Mouse (Mus musculus) stomach, embryonic 14.5 days (tissue): Measurements from ENCODE around the gene Aarsd1. TPM values are rescaled to one million over a fixed set of nuclear protein-coding genes. Genes with fewer than 3 reads are reported as not detected.
"Not testable (repeated sequence)": the region's sequence is repeated elsewhere in the genome, so short reads cannot be mapped to it uniquely, and the experiment has no call there.

Experiments used
- ATAC-seq: fragments of 200-750 bp; cut with Nextera tagmentation; 2 replicates; pipeline ENCODE4 v1.8.0; 2017; ENCODE audit warnings: low read depth, moderate TSS enrichment; ENCODE audit not compliant: insufficient number of reproducible peaks, insufficient read depth, low FRiP score
- H3K27ac ChIP-seq: fragments of 300-500 bp; sonication (generic); 2 replicates; pipeline ENCODE4 v1.5.1; 2014; ENCODE audit warnings: mild to moderate bottlenecking, low read length, moderate library complexity, mixed read lengths
- H3K27me3 ChIP-seq: fragments of 300-500 bp; sonication (generic); 2 replicates; pipeline ENCODE4 v1.6.1; 2014; ENCODE audit warnings: low read length, control low read depth, mixed read lengths; ENCODE audit not compliant: control insufficient read depth, insufficient read depth
- H3K36me3 ChIP-seq: fragments of 300-500 bp; sonication (generic); 2 replicates; pipeline ENCODE4 v1.6.1; 2014; ENCODE audit warnings: mild to moderate bottlenecking, control low read depth, low read length, moderate library complexity, mixed read lengths; ENCODE audit not compliant: control insufficient read depth, insufficient read depth
- H3K4me1 ChIP-seq: fragments of 300-500 bp; sonication (generic); 2 replicates; pipeline ENCODE4 v1.6.1; 2014; ENCODE audit warnings: low read length, control low read depth, mixed read lengths; ENCODE audit not compliant: control insufficient read depth, insufficient read depth
- H3K4me2 ChIP-seq: fragments of 300-500 bp; sonication (generic); replicated peaks from 2 replicates; pipeline ENCODE4 v1.6.1; 2014; ENCODE audit warnings: low read depth, low read length, control low read depth
- H3K4me3 ChIP-seq: fragments of 300-500 bp; sonication (generic); 2 replicates; pipeline ENCODE4 v1.5.1; 2014; ENCODE audit warnings: low read depth, low read length, control low read depth
- H3K9ac ChIP-seq: fragments of 300-500 bp; sonication (generic); replicated peaks from 2 replicates; pipeline ENCODE4 v1.6.1; 2014; ENCODE audit warnings: low read depth, mild to moderate bottlenecking, control low read depth, low read length, moderate library complexity, mixed read lengths
- H3K9me3 ChIP-seq: fragments of 300-500 bp; sonication (generic); 2 replicates; pipeline ENCODE4 v1.6.1; 2016; ENCODE audit warnings: low read depth, low read length, control low read depth; ENCODE audit not compliant: control insufficient read depth
- WGBS: fragments of 180-500 bp; shearing (Covaris S2); extraction: QIAGEN DNeasy Blood & Tissue Kit; methylation state at CpG from one replicate; pipeline ENCODE4 v1.1.7; 2014; 5-methylcytosine and 5-hydroxymethylcytosine counted together
- polyA plus RNA-seq: library from polyadenylated mRNA; unstranded; fragments of >200 nt; fragmentation: Nextera tagmentation; extraction: Ambion mirVana; gene quantifications from 2 replicates; pipeline ENCODE4 v1.2.1, GENCODE M21; 2014

Aarsd1 gene
- polyA plus RNA-seq = 69.6 and 74.0 TPM in 2 replicates

DNA sequence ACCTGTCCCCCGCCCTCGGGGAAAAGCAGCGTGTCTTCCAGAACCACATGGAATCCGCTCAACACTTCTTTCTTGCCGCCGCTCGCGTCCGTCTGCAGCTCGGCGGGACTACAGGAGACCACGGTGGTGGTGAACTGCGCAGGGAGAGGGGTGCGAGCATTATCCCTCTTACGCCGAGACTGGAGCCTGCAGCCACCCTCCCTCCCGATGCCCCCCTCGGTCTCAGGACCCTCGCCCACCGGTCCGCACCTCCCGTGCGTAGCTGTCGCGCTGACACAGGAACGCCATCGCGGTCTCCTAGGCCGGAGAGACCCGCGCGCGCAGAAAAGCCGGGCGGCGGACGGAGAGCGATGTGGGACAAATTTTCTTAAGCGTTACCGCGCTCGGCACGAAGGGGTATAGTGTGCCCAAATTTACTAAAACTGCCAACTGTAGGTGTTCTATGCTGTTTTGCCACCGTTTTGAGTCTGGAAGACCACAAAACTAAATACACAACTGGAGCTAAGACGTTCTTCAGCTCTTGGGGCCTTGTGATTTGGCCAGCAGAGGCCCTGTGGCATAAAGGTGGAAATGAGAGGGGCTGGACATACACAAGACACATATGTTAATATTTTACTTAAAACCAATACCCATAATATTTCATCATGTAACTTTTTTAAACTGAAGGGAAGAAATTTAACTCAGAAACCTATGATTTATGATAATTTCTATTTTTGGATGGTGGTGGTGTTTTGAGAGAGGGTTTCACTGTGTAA is at the start of gene Aarsd1:
Aarsd1 (minus strand) TSS at position 515 of the 755 bp plus-strand sequence.
- WGBS = 0% methylated on average over 45 of the region's 45 CpGs
- Histone ChIP-seq H3K4me1 (peaks cover 6% of the 10 kb centered on the region; the same call in 1 of the 2 replicates), H3K4me3 (peak within 1 kb of the TSS; percentile 73), H3K36me3 (peaks cover 12% of the 10 kb centered on the region), H3K27me3 (no peaks in the 10 kb centered on the region), H3K4me2 (peak within 1 kb of the TSS; percentile 90), H3K9ac (peak within 1 kb of the TSS; percentile 75), H3K9me3 (no peaks in the 10 kb centered on the region), H3K27ac (peak within 1 kb of the TSS; percentile 40; the same call in 1 of the 2 replicates)
- peak; percentile 66 for ATAC-seq

DNA sequence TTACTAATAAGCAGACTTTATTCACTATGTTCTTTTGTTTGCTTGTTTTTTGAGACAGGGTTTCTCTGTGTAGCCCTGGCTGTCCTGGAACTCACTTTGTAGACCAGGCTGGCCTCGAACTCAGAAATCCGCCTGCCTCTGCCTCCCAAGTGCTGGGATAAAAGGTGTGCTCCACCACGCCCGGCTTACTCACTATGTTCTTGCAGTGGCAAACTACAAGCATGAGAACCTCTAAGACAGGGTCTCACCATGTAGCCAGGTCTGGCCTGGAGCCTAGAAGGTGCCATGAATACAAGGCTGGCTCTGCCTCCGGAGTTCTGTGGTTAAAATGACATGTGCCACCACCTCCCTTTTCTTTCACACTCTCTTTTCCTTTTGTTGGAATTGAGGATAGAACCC is 49.1 kb upstream of the Aarsd1 start:
- Histone ChIP-seq H3K4me2 (peak overlapping the region; percentile 98), H3K4me3 (peak overlapping the region; percentile 86), H3K4me1 (peaks cover 25% of the 10 kb centered on the region)
- H3K27me3 ChIP-seq, H3K9ac ChIP-seq, H3K36me3 ChIP-seq, H3K27ac ChIP-seq, ATAC-seq, H3K9me3 ChIP-seq: not testable (repeated sequence)
- WGBS = 55% methylated on average over 5 of the region's 5 CpGs

- H3K27me3 ChIP-seq = no peaks in the 10 kb centered on the region
- peaks cover 25% of the 10 kb centered on the region for H3K4me1 ChIP-seq
- peak within 1 kb of the TSS; percentile 98 for H3K4me2 ChIP-seq
- no peaks in the 10 kb centered on the region for H3K9me3 ChIP-seq
- under 1% methylated on average over 60 of the region's 60 CpGs for WGBS
- H3K36me3 ChIP-seq = peaks cover 5% of the 10 kb centered on the region
- H3K4me3 ChIP-seq = peak within 1 kb of the TSS; percentile 86
- peak within 1 kb of the TSS; percentile 64 for H3K9ac ChIP-seq
- ATAC-seq = peak; percentile 60
- H3K27ac ChIP-seq = peak within 1 kb of the TSS; percentile 86
Observed at GRCm38 (mm10) chr11:101465869-101466551, 48.6 kb upstream of the Aarsd1 start, which contains the start of gene Vat1. Gene Vat1 (minus strand): TSS chr11:101466230.

- peak overlapping the region; percentile 86 for H3K27ac ChIP-seq
- H3K4me1 ChIP-seq = peaks cover 25% of the 10 kb centered on the region
- WGBS = under 1% methylated on average over 51 of the region's 51 CpGs
- H3K27me3 ChIP-seq = no peaks in the 10 kb centered on the region
- peak overlapping the region; percentile 86 for H3K4me3 ChIP-seq
- H3K36me3 ChIP-seq = peaks cover 9% of the 10 kb centered on the region
- no peaks in the 10 kb centered on the region for H3K9me3 ChIP-seq
- peak overlapping the region; percentile 64 for H3K9ac ChIP-seq
- peak overlapping the region; percentile 98 for H3K4me2 ChIP-seq
- peak; percentile 64 for ATAC-seq
Observed at GRCm38 (mm10) chr11:101465101-101465868, 47.9 kb upstream of the Aarsd1 start.

DNA sequence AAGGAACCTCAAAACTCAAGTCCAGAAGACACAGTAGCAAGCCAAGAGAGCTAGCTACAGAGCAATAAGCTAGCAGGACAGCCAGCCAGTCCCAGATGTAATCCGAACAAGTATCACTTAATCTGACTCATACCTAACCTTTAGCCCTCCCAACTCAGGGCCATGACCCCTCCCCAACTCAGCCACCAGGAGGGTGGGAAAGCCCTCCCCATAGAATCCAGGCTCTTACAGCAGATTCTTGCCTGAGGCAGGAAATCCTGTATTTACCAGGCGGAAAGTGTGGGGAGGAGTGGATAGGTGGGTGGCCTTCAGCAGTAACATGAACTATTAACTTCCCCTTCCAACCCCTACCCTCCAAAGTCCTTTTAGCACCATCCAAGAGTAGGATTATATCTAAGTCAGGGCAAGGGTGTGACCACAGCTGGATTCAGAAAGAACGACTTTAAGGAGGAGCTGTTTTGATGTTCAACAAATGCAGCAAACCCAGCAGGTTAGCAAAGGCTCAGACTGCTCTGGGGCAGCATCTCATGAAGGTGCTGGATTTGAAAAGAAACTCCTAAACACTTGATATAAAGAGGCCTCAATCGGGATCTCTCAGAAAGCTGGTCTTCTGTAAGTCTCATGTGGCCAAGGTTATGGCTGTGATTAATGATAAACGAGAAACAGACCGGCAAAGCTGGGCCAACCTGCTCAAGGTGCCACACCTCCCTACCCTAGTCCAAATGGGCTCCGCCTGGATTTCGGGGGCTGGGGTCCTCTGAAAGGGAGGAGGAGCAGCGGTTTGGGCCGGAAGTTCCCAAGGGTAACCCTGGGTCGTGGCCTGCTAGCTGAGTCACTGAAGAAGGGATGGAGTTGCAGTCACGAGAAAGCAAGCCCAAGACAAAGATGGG is 47.0 kb upstream of the Aarsd1 start, which contains the start of gene Rnd2:
Rnd2 (plus strand) TSS at position 789 of the 890 bp plus-strand sequence.
- no peaks in the 10 kb centered on the region for H3K9me3 ChIP-seq
- 12% methylated on average over 12 of the region's 12 CpGs for WGBS

DNA sequence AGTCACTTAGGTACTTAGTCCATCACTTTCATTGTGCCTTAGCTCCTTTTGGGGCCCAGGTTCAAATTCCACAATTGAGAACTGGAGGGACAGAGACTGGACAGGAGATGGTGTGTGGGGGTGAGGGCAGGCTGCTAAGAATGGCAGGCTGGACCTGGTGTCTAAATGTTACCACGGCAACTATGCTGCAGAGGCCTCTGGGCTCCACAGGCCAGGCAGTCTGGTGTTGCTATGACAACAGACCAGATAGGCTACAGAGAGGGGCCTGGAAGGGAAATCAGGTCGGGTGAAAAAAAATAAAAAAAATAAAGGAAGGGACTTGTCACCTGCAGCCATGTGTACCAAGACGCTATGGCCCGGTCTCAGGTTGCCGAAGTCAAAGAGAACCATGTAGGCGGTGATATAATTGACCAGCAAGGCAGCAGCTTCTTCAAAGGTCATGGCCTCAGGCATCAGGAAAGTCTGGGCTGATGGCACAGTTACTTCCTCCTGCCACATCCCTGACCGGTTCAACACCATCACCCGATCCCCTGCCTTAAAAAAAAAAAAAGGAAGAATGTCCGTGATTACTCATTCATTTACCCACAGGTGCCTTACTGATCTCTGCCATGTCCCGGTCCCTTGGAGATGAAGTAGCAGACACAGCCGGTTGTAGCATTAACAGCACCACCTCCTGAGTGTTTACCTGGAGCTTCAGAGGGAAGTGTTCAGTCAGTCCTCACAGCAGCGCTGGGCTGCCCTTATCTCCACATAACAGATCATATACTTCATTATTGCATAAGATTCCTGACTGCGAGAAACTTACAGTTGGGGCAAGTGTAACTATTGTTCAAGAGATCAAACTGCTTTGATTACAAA is 45.4 kb upstream of the Aarsd1 start:
- 24% methylated on average over 13 of the region's 13 CpGs for WGBS
- Histone ChIP-seq H3K9ac (no peak overlapping the region), H3K4me1 (peaks cover 34% of the 10 kb centered on the region), H3K27me3 (no peaks in the 10 kb centered on the region), H3K36me3 (peaks cover 17% of the 10 kb centered on the region), H3K4me2 (0 out of 2 replicates have a peak overlapping the region, but pooled peaks have one; percentile 98), H3K27ac (0 out of 2 replicates have a peak overlapping the region, but pooled peaks have one; percentile 21), H3K4me3 (no peak overlapping the region), H3K9me3 (no peaks in the 10 kb centered on the region)
- no peak for ATAC-seq

More for the DNA sequence above, 47.0 kb upstream of the Aarsd1 start, which contains the start of gene Rnd2:
- H3K4me3 ChIP-seq = peak within 1 kb of the TSS; percentile 86
- no peaks in the 10 kb centered on the region for H3K27me3 ChIP-seq
- H3K9ac ChIP-seq = peak within 1 kb of the TSS; percentile 64
- H3K27ac ChIP-seq = peak within 1 kb of the TSS; percentile 86
- peaks cover 32% of the 10 kb centered on the region for H3K4me1 ChIP-seq
- ATAC-seq = peak; percentile 14; the same call in 1 of the 2 replicates
- H3K36me3 ChIP-seq = peaks cover 15% of the 10 kb centered on the region
- peak within 1 kb of the TSS; percentile 98 for H3K4me2 ChIP-seq

GRCm38 (mm10) chr11:101462141-101462540 is 44.7 kb upstream of the Aarsd1 start:
- H3K4me2 ChIP-seq = no peak overlapping the region
- peaks cover 34% of the 10 kb centered on the region for H3K4me1 ChIP-seq
- no peak overlapping the region for H3K9ac ChIP-seq

More at GRCm38 (mm10) chr11:101462141-101462540, 44.7 kb upstream of the Aarsd1 start:
- Histone ChIP-seq H3K27me3 (no peaks in the 10 kb centered on the region), H3K27ac (no peak overlapping the region), H3K9me3 (no peaks in the 10 kb centered on the region), H3K36me3 (peaks cover 17% of the 10 kb centered on the region), H3K4me3 (no peak overlapping the region)
- 89% methylated on average over 14 of the region's 14 CpGs for WGBS
- ATAC-seq = no peak
